Mouse (Mus musculus) Muller cell, postnatal 12 days (primary cell): ENCODE results near the gene Spin2-ps6.
"Not testable (repeated sequence)": the region's sequence is repeated elsewhere in the genome, so short reads cannot be mapped to it uniquely, and the experiment has no call there.

ENCODE experiments used
- DNase-seq: peaks from one replicate; pipeline ENCODE4 v3.0.0-alpha.2; 2015; ENCODE audit errors: inconsistent ontology term

Spin2-ps6 gene

GRCm38 (mm10) chrX:33234569-33234968 is at the start of gene Spin2-ps6:
TSS of gene Spin2-ps6 (plus strand) at chrX:33234869.
- DNase-seq, result not testable (repeated sequence)
